Mouse (Mus musculus): ENCODE measurements around the gene Hdac10.

- no peak for TF ChIP-seq CTCF (IDR thresholded peaks at IDR 0.05; ENCODE audit: low read depth, low read length)
- TF ChIP-seq POLR2A (IDR thresholded peaks at IDR 0.05; ENCODE audit: insufficient read depth, low read length), result no peak
- no peak for TF ChIP-seq EP300 (IDR thresholded peaks at IDR 0.05; ENCODE audit: insufficient read depth, low read depth, low read length)
Measured at GRCm38 (mm10) chr15:89092181-89092580, 36.3 kb downstream of the Hdac10 start.
